Mouse (Mus musculus) hindbrain, embryonic 15.5 days (tissue): ENCODE measurements at regions not wholly inside any gene's neighbourhood (a gene's known extent, or its start where the extent isn't known, plus 50 kb on each side); places are given as distances from the start of the nearest gene placed in this dataset.

ENCODE experiments used
- ATAC-seq: fragments of 200-750 bp; cut with Nextera tagmentation; 2 replicates; pipeline ENCODE4 v1.8.0; 2017; ENCODE audit warnings: low read depth, moderate number of reproducible peaks, moderate TSS enrichment; ENCODE audit not compliant: low FRiP score
- H3K27ac ChIP-seq: fragments of 300-500 bp; sonication (generic); replicated peaks from 2 replicates; pipeline ENCODE4 v1.5.1; 2015; ENCODE audit warnings: mild to moderate bottlenecking, inconsistent platforms
- H3K27me3 ChIP-seq: fragments of 300-500 bp; sonication (generic); 2 replicates; pipeline ENCODE4 v1.6.1; 2015; ENCODE audit warnings: control low read depth, inconsistent platforms
- H3K36me3 ChIP-seq: fragments of 300-500 bp; sonication (generic); 2 replicates; pipeline ENCODE4 v1.6.1; 2015; ENCODE audit warnings: control low read depth, inconsistent platforms
- H3K4me1 ChIP-seq: fragments of 300-500 bp; sonication (generic); replicated peaks from 2 replicates; pipeline ENCODE4 v1.6.1; 2015; ENCODE audit warnings: control low read depth, inconsistent platforms
- H3K4me2 ChIP-seq: fragments of 300-500 bp; sonication (generic); 2 replicates; pipeline ENCODE4 v1.6.1; 2015; ENCODE audit warnings: moderate library complexity, mild to moderate bottlenecking, inconsistent platforms
- H3K4me3 ChIP-seq: fragments of 300-500 bp; sonication (generic); 2 replicates; pipeline ENCODE4 v1.5.1; 2015; ENCODE audit warnings: mild to moderate bottlenecking, inconsistent platforms
- H3K9ac ChIP-seq: fragments of 300-500 bp; sonication (generic); 2 replicates; pipeline ENCODE4 v1.6.1; 2015; ENCODE audit warnings: inconsistent platforms
- H3K9me3 ChIP-seq: fragments of 300-500 bp; sonication (generic); 2 replicates; pipeline ENCODE4 v1.6.1; 2016; ENCODE audit warnings: control low read depth, inconsistent platforms
- WGBS: fragments of 180-500 bp; shearing (Covaris S2); methylation state at CpG from one replicate; pipeline ENCODE4 v1.1.7; 2015; 5-methylcytosine and 5-hydroxymethylcytosine counted together

GRCm38 (mm10) chr2:50398576-50398975, 102.0 kb upstream of the Mmadhc start:
- Histone ChIP-seq H3K4me3 (no peak overlapping the region), H3K4me2 (no peak overlapping the region), H3K36me3 (no peaks in the 10 kb centered on the region), H3K27me3 (no peaks in the 10 kb centered on the region), H3K9ac (no peak overlapping the region), H3K27ac (no peak overlapping the region), H3K4me1 (no peaks in the 10 kb centered on the region), H3K9me3 (no peaks in the 10 kb centered on the region)
- no peak for ATAC-seq
- WGBS: 77% methylated on average over 5 of the region's 5 CpGs

GRCm38 (mm10) chr2:50377609-50378413, 81.2 kb upstream of the Mmadhc start:
- H3K9me3 ChIP-seq: no peaks in the 10 kb centered on the region
- H3K9ac ChIP-seq: no peak overlapping the region
- H3K27ac ChIP-seq: no peak overlapping the region; the same call in 1 of the 2 replicates
- H3K4me3 ChIP-seq: no peak overlapping the region
- no peak overlapping the region for H3K4me2 ChIP-seq
- ATAC-seq: no peak
- no peaks in the 10 kb centered on the region for H3K27me3 ChIP-seq
- WGBS: 65% methylated on average over 16 of the region's 16 CpGs
- H3K4me1 ChIP-seq: no peaks in the 10 kb centered on the region
- H3K36me3 ChIP-seq: no peaks in the 10 kb centered on the region

GRCm38 (mm10) chr2:50373626-50374025, 77.0 kb upstream of the Mmadhc start:
- 64% methylated on average over 2 of the region's 2 CpGs for WGBS
- Histone ChIP-seq H3K36me3 (no peaks in the 10 kb centered on the region), H3K9me3 (no peaks in the 10 kb centered on the region), H3K4me3 (no peak overlapping the region), H3K27me3 (no peaks in the 10 kb centered on the region), H3K4me2 (no peak overlapping the region), H3K27ac (no peak overlapping the region), H3K9ac (no peak overlapping the region), H3K4me1 (peaks cover 4% of the 10 kb centered on the region; the same call in 1 of the 2 replicates)
- ATAC-seq: no peak

- no peaks in the 10 kb centered on the region for H3K36me3 ChIP-seq
- no peak for ATAC-seq
- 93% methylated on average over 7 of the region's 7 CpGs for WGBS
- no peak overlapping the region for H3K9ac ChIP-seq
- no peaks in the 10 kb centered on the region for H3K9me3 ChIP-seq
- H3K4me3 ChIP-seq: no peak overlapping the region
- no peak overlapping the region for H3K4me2 ChIP-seq
- H3K4me1 ChIP-seq: peaks cover 7% of the 10 kb centered on the region; the same call in 1 of the 2 replicates
- no peak overlapping the region for H3K27ac ChIP-seq
- no peaks in the 10 kb centered on the region for H3K27me3 ChIP-seq
Observed at GRCm38 (mm10) chr2:50373006-50373405, 76.4 kb upstream of the Mmadhc start.

DNA sequence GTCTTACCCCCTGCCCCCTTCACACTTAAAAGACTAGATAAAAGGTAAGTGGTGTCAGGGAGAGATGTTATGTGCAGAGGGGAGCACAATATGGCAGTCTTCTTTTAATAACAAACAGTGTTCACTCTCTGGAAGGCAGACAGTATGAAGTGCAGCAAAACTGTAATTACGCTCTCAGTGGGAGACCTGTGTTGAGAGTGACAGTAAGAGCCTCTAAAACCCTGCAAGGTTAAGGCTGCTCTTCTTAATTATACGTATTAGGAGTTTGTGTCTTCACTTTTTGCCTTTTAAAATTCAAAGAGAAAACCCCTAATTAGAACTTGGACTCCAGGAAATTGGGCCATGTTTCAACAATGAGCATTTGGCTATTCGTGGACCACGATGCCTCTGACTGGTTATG, 72.2 kb upstream of the Mmadhc start:
- H3K4me1 ChIP-seq: peaks cover 7% of the 10 kb centered on the region; the same call in 1 of the 2 replicates
- H3K27me3 ChIP-seq: no peaks in the 10 kb centered on the region
- no peak overlapping the region for H3K27ac ChIP-seq
- H3K4me2 ChIP-seq: no peak overlapping the region
- ATAC-seq: no peak
- H3K9me3 ChIP-seq: no peaks in the 10 kb centered on the region
- no peak overlapping the region for H3K4me3 ChIP-seq
- no peaks in the 10 kb centered on the region for H3K36me3 ChIP-seq
- H3K9ac ChIP-seq: no peak overlapping the region
- WGBS: 57% methylated on average over 4 of the region's 4 CpGs

- WGBS: 65% methylated on average over 6 of the region's 6 CpGs
- H3K27me3 ChIP-seq: no peaks in the 10 kb centered on the region
- no peak overlapping the region for H3K9ac ChIP-seq
- H3K27ac ChIP-seq: no peak overlapping the region
- no peaks in the 10 kb centered on the region for H3K36me3 ChIP-seq
- no peak for ATAC-seq
- H3K9me3 ChIP-seq: no peaks in the 10 kb centered on the region
- H3K4me1 ChIP-seq: peaks cover 7% of the 10 kb centered on the region; the same call in 1 of the 2 replicates
- H3K4me2 ChIP-seq: no peak overlapping the region
- no peak overlapping the region for H3K4me3 ChIP-seq
Observed at GRCm38 (mm10) chr2:50368351-50368750, 71.8 kb upstream of the Mmadhc start.

GRCm38 (mm10) chr2:50365221-50365620, 68.6 kb upstream of the Mmadhc start:
- ATAC-seq: no peak
- Histone ChIP-seq H3K4me2 (no peak overlapping the region), H3K9me3 (no peaks in the 10 kb centered on the region), H3K9ac (no peak overlapping the region), H3K36me3 (no peaks in the 10 kb centered on the region), H3K4me1 (peaks cover 7% of the 10 kb centered on the region; the same call in 1 of the 2 replicates), H3K27ac (no peak overlapping the region), H3K4me3 (no peak overlapping the region), H3K27me3 (no peaks in the 10 kb centered on the region)
- 87% methylated on average over 6 of the region's 6 CpGs for WGBS

DNA sequence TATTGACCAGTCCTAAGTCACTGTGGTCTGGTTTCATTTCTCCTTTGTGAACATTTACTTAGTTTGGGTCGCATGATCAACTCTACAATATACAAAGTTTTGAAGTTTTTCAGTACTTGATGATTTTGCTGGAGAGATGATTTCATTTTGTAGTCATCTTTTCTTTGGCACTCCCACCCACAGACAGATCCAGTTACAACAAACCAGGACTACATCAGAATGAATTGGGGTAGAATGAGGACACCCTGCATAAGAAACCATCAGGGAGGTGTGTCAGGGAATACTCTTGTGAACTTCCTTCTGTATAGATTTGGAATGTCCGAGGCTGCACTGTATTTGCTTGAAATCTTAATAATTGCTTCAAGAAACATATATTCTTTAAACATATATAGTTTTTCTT, 59.5 kb upstream of the Mmadhc start:
- no peak overlapping the region for H3K27ac ChIP-seq
- no peak overlapping the region for H3K4me3 ChIP-seq
- H3K27me3 ChIP-seq: no peaks in the 10 kb centered on the region
- H3K9ac ChIP-seq: no peak overlapping the region
- no peak for ATAC-seq
- no peaks in the 10 kb centered on the region for H3K36me3 ChIP-seq
- no peaks in the 10 kb centered on the region for H3K4me1 ChIP-seq
- no peaks in the 10 kb centered on the region for H3K9me3 ChIP-seq
- WGBS: 86% methylated on average over 2 of the region's 2 CpGs
- H3K4me2 ChIP-seq: no peak overlapping the region

GRCm38 (mm10) chr2:50347486-50348265, 51.1 kb upstream of the Mmadhc start:
- Histone ChIP-seq H3K27me3 (no peaks in the 10 kb centered on the region), H3K4me1 (no peaks in the 10 kb centered on the region), H3K4me2 (no peak overlapping the region), H3K9ac (no peak overlapping the region), H3K36me3 (no peaks in the 10 kb centered on the region), H3K27ac (no peak overlapping the region), H3K9me3 (no peaks in the 10 kb centered on the region), H3K4me3 (no peak overlapping the region)
- 82% methylated on average over 10 of the region's 10 CpGs for WGBS
- ATAC-seq: no peak
